Mouse (Mus musculus) B cell, adult 2 months (primary cell): ENCODE measurements around the gene Pirt.

Source experiments
- DNase-seq, 2 experiments: peaks; one replicate each; pipeline ENCODE4 v3.0.0; 2022

The Pirt gene

GRCm38 (mm10) chr11:66946922-66947321 lies 35.1 kb downstream of the Pirt start:
- no peak for DNase-seq

GRCm38 (mm10) chr11:66956303-66956702 lies 44.5 kb downstream of the Pirt start, which contains the start of gene Tmem238l:
Tmem238l (plus strand) TSS chr11:66956638.
- DNase-seq = no peak

GRCm38 (mm10) chr11:66960797-66961196 lies 49.0 kb downstream of the Pirt start:
- DNase-seq = no peak

GRCm38 (mm10) chr11:66961447-66962176 lies 49.8 kb downstream of the Pirt start:
- no peak for DNase-seq

GRCm38 (mm10) chr11:66963462-66963861 lies 51.7 kb downstream of the Pirt start:
- DNase-seq = no peak

GRCm38 (mm10) chr11:66966500-66967116 lies 54.8 kb downstream of the Pirt start:
- DNase-seq = no peak

- no peak for DNase-seq
These were observed 56.8 kb downstream of the Pirt start for GRCm38 (mm10) chr11:66968575-66968974.

- no peak for DNase-seq
These were observed 61.7 kb downstream of the Pirt start for GRCm38 (mm10) chr11:66973507-66973906.

- DNase-seq = no peak
These were observed 64.0 kb downstream of the Pirt start for GRCm38 (mm10) chr11:66975606-66976330.
